8 mouse cellular contexts compared by ENCODE assay signal in the genomic region with DNA sequence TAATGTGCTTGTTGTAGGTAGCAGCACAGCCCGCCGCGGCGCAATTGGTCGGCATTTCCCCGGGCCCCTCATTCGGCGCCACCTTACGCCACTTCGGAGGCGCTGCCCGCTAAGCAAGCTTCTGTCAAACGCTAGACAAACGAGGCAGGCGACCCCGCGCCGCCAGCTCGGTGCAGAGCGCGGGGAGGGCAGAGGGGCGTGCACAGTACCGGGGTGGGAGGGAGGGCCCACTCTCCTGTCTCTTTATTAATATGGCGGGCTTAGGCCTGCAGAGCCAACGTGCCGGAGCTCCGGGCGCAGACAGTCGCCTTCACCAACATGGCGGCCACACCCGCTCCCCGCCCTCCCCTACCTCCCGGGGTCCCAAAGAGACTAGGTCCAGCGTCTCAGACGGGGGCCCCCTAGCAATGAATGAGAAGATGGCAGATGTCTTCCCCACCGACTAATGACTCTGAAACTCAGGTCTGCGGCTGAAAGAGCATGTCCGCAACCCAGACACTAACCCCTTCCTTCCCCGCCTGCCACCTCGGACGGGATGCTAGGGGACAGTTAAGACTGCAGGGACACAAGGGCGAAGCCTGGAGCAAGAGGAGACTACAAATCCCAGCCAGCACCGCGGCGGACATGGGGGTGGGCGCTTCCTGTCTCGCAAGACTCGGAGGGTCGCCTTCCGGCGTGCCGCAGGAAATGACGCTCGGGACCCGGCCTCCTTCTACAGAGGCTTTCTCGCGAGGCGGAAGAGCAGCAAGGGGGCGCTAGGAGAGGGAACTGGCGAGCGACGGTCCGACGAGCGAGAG. TPM values are rescaled to one million over a fixed set of nuclear protein-coding genes. Genes with fewer than 3 reads are reported as not detected.
DNase-seq lines count a peak whose midpoint lies in the region; ATAC-seq and TF ChIP-seq lines count a peak whose summit lies in the region.

Gene Thap2, minus strand, starts transcription at position 223 of the 797 bp plus-strand sequence.
Gene Zfc3h1, plus strand, starts transcription at position 739 of the 797 bp plus-strand sequence.

- peak; percentile 95 for ATAC-seq in G1E (ENCODE audit: extremely low read depth, insufficient number of reproducible peaks, low FRiP score, poor library complexity, severe bottlenecking)
- peak; percentile 97 for ATAC-seq in forebrain, embryonic 16.5 days
- peak; percentile 99 for ATAC-seq in lung, embryonic 14.5 days (ENCODE audit: insufficient read depth)

- intact Hi-C loops in heart, postnatal 36 days (cut with DNase I) = loop anchor here (1.0 to 5.0 kb wide), 4 partner anchors 22 to 132 kb away; partner anchors contain the start of genes Rab21, Tbc1d15 and Tmem19

- H3K9me3 ChIP-seq in G1E (replicated peaks) = no peaks in the 10 kb centered on the region
- H3K9me3 ChIP-seq in forebrain, embryonic 16.5 days (ENCODE audit: control insufficient read depth, low read length) = no peaks in the 10 kb centered on the region
- no peaks in the 10 kb centered on the region for H3K9me3 ChIP-seq in lung, embryonic 14.5 days (ENCODE audit: low read depth, low read length)

- peaks cover 44% of the 10 kb centered on the region for H3K4me1 ChIP-seq in G1E (ENCODE audit: insufficient read depth, low read depth, low read length)
- peaks cover 37% of the 10 kb centered on the region for H3K4me1 ChIP-seq in forebrain, embryonic 16.5 days (replicated peaks; ENCODE audit: control insufficient read depth, insufficient read depth, low read length)
- H3K4me1 ChIP-seq in lung, embryonic 14.5 days (ENCODE audit: insufficient read depth) = peaks cover 8% of the 10 kb centered on the region
- H3K4me1 ChIP-seq in olfactory bulb, adult 2 months (ENCODE audit: control insufficient read depth, insufficient read depth, low read length) = peaks cover 2% of the 10 kb centered on the region; the same call in 1 of the 2 replicates
- peaks cover 4% of the 10 kb centered on the region for H3K4me1 ChIP-seq in thymus, adult 2 months (replicated peaks; ENCODE audit: control insufficient read depth, insufficient read depth, low read length)

- peak; percentile 58; the same call in 1 of the 2 replicates for TF ChIP-seq POLR2A in olfactory bulb, adult 2 months (IDR thresholded peaks at IDR 0.05; ENCODE audit: insufficient read depth, low read depth, low read length)
- peak; percentile 90 for TF ChIP-seq POLR2A in thymus, adult 2 months (IDR thresholded peaks at IDR 0.05; ENCODE audit: control insufficient read depth, extremely low read depth, insufficient read depth, low read length, poor library complexity)

- peak within 1 kb of the TSS; percentile 87 for H3K9ac ChIP-seq in forebrain, embryonic 16.5 days (replicated peaks; ENCODE audit: low read depth, low read length)
- peak within 1 kb of the TSS; percentile 95 for H3K9ac ChIP-seq in lung, embryonic 14.5 days

- peak within 1 kb of the TSS; percentile 94 for H3K4me3 ChIP-seq in G1E (ENCODE audit: low read depth, low read length)
- peak within 1 kb of the TSS; percentile 98 for H3K4me3 ChIP-seq in forebrain, embryonic 16.5 days (replicated peaks; ENCODE audit: low read length)
- peak within 1 kb of the TSS; percentile 85 for H3K4me3 ChIP-seq in layer of hippocampus, adult 2 months
- peak within 1 kb of the TSS; percentile 91 for H3K4me3 ChIP-seq in lung, embryonic 14.5 days (ENCODE audit: low read depth, low read length)
- H3K4me3 ChIP-seq in olfactory bulb, adult 2 months (ENCODE audit: insufficient read depth, low read depth, low read length) = peak within 1 kb of the TSS; percentile 73
- H3K4me3 ChIP-seq in thymus, adult 2 months (ENCODE audit: control insufficient read depth, insufficient read depth, low read length) = peak within 1 kb of the TSS; percentile 90

- peaks cover 29% of the 10 kb centered on the region for H3K36me3 ChIP-seq in G1E (replicated peaks)
- H3K36me3 ChIP-seq in forebrain, embryonic 16.5 days (ENCODE audit: control insufficient read depth, insufficient read depth) = no peaks in the 10 kb centered on the region
- peaks cover 20% of the 10 kb centered on the region for H3K36me3 ChIP-seq in lung, embryonic 14.5 days (ENCODE audit: insufficient read depth)
- H3K36me3 ChIP-seq in thymus, adult 2 months (ENCODE audit: control insufficient read depth, insufficient read depth, low read length) = peaks cover 4% of the 10 kb centered on the region; the same call in 1 of the 2 replicates

- H3K27me3 ChIP-seq in G1E (ENCODE audit: insufficient read depth, low read length) = no peaks in the 10 kb centered on the region
- H3K27me3 ChIP-seq in forebrain, embryonic 16.5 days (replicated peaks; ENCODE audit: control insufficient read depth, insufficient read depth, low read length) = no peaks in the 10 kb centered on the region
- no peaks in the 10 kb centered on the region for H3K27me3 ChIP-seq in lung, embryonic 14.5 days (ENCODE audit: insufficient read depth, low read length)
- no peaks in the 10 kb centered on the region for H3K27me3 ChIP-seq in thymus, adult 2 months (ENCODE audit: control insufficient read depth, insufficient read depth, low read length)

- H3K27ac ChIP-seq in forebrain, embryonic 16.5 days (ENCODE audit: low read length) = peak within 1 kb of the TSS; percentile 99
- peak within 1 kb of the TSS; percentile 97 for H3K27ac ChIP-seq in layer of hippocampus, adult 2 months
- H3K27ac ChIP-seq in lung, embryonic 14.5 days (ENCODE audit: low read depth) = peak within 1 kb of the TSS; percentile 98
- H3K27ac ChIP-seq in olfactory bulb, adult 2 months (ENCODE audit: insufficient read depth, low read depth, low read length) = peak within 1 kb of the TSS; percentile 85
- peak within 1 kb of the TSS; percentile 64 for H3K27ac ChIP-seq in thymus, adult 2 months (ENCODE audit: control insufficient read depth, insufficient read depth, low read length)

- H3K4me2 ChIP-seq in forebrain, embryonic 16.5 days (ENCODE audit: low read length) = peak within 1 kb of the TSS; percentile 90
- peak within 1 kb of the TSS; percentile 70 for H3K4me2 ChIP-seq in lung, embryonic 14.5 days

- DNase-seq in G1E (ENCODE audit: low spot score) = peak; percentile 93
- peak; percentile 98 to 100 for DNase-seq in cerebellum, adult 18-20 months
- DNase-seq in heart, postnatal 36 days = peak; percentile 95
- DNase-seq in layer of hippocampus, adult 2 months (ENCODE audit: low spot score in 2 of 2) = peak; percentile 98 to 99
- peak; percentile 99 for DNase-seq in lung, embryonic 14.5 days
- DNase-seq in thymus, adult 2 months = peak; percentile 96

- under 1% methylated on average over 62 of the region's 65 CpGs for WGBS in forebrain, embryonic 16.5 days
- under 1% methylated on average over 65 of the region's 65 CpGs for WGBS in lung, embryonic 14.5 days
- under 1% methylated on average over 65 of the region's 65 CpGs for WGBS in olfactory bulb, adult 2 months
- under 1% methylated on average over 65 of the region's 65 CpGs for WGBS in thymus, adult 2 months

- TF ChIP-seq CTCF in G1E (IDR thresholded peaks at IDR 0.05; ENCODE audit: low read depth, low read length) = no peak
- peak; percentile 82 for TF ChIP-seq CTCF in layer of hippocampus, adult 2 months (conservative IDR thresholded peaks at IDR 0.05)
- TF ChIP-seq CTCF in lung, embryonic 14.5 days (IDR thresholded peaks at IDR 0.05; ENCODE audit: low read depth) = peak; percentile 77
- TF ChIP-seq CTCF in olfactory bulb, adult 2 months (IDR thresholded peaks at IDR 0.05; ENCODE audit: insufficient read depth, low read depth, low read length) = no peak
- TF ChIP-seq CTCF in thymus, adult 2 months (IDR thresholded peaks at IDR 0.05; ENCODE audit: borderline replicate concordance, control insufficient read depth, extremely low read depth, insufficient read depth, low read length, poor library complexity) = peak; percentile 53

RNA-seq across cellular contexts. Expression of gene Thap2, which starts in this region (rescaled TPM):
- 25.7 and 34.6 TPM in 2 replicates for total RNA-seq in G1E (2014; fragmentation: Nextera tagmentation)
- total RNA-seq in G1E (2017) = 8.5 and 11.4 TPM in 2 replicates
- 8.4 and 9.0 TPM in 2 replicates for polyA plus RNA-seq in G1E (2012)
- 27.2 and 30.7 TPM in 2 replicates for polyA plus RNA-seq in forebrain, embryonic 16.5 days (2015; fragmentation: Nextera tagmentation; extraction: Ambion mirVana)
- 1 to 10 TPM; 6.0 to 8.2 TPM for total RNA-seq in heart, postnatal 36 days (2021)
- total RNA-seq in layer of hippocampus, adult 2 months (2021) = 10 to 100 TPM; 15.3 to 15.5 TPM
- 17.3 and 19.0 TPM in 2 replicates for polyA plus RNA-seq in lung, embryonic 14.5 days (2014; fragmentation: Nextera tagmentation; extraction: Ambion mirVana)
- not detected in 2 replicates for polyA plus RNA-seq in olfactory bulb, adult 2 months (2012; ENCODE audit: insufficient read depth, insufficient read length, low replicate concordance, missing spikeins)
- 9.1 and 9.8 TPM in 2 replicates for polyA plus RNA-seq in thymus, adult 2 months (2012; rRNA removed)

RNA-seq across cellular contexts. Expression of gene Zfc3h1, which starts in this region (rescaled TPM):
- total RNA-seq in G1E (2014; fragmentation: Nextera tagmentation) = 120 and 133 TPM in 2 replicates
- total RNA-seq in G1E (2017) = 71.2 and 83.5 TPM in 2 replicates
- 9.7 and 10.1 TPM in 2 replicates for polyA plus RNA-seq in G1E (2012)
- 17.5 and 21.2 TPM in 2 replicates for polyA plus RNA-seq in forebrain, embryonic 16.5 days (2015; fragmentation: Nextera tagmentation; extraction: Ambion mirVana)
- 10 to 100 TPM; 11.5 to 15.3 TPM for total RNA-seq in heart, postnatal 36 days (2021)
- 10 to 100 TPM; 51.9 to 54.9 TPM for total RNA-seq in layer of hippocampus, adult 2 months (2021)
- 22.7 and 23.1 TPM in 2 replicates for polyA plus RNA-seq in lung, embryonic 14.5 days (2014; fragmentation: Nextera tagmentation; extraction: Ambion mirVana)
- not detected in 2 replicates for polyA plus RNA-seq in olfactory bulb, adult 2 months (2012; ENCODE audit: insufficient read depth, insufficient read length, low replicate concordance, missing spikeins)
- 32.7 and 46.8 TPM in 2 replicates for polyA plus RNA-seq in thymus, adult 2 months (2012; rRNA removed)

Comparison
In these comparisons a context has a peak if more than half of its experiments do, and no peak if none do; other contexts are left out.
1. Peak in every context shown above with its lines: DNase-seq, ATAC-seq, H3K4me3 ChIP-seq and H3K27ac ChIP-seq.
2. CTCF ChIP-seq: peak in layer of hippocampus, adult 2 months (single experiment), lung, embryonic 14.5 days (single experiment) and thymus, adult 2 months (single experiment); none in G1E (single experiment) and olfactory bulb, adult 2 months (single experiment).